Comparison of ENCODE assay signal across 23 mouse cellular contexts in genomic region chr12:117850472-117850871, GRCm38 (mm10). TPM values are rescaled to one million over a fixed set of nuclear protein-coding genes. Genes with fewer than 3 reads are reported as not detected.
A peak's percentile ranks its signal among the peaks of the same experiment; 100 is the strongest.
DNase-seq lines count a peak whose midpoint lies in the region; ATAC-seq and TF ChIP-seq lines count a peak whose summit lies in the region.
"Had no signal": no experiment of that assay in that cellular context is flagged by ENCODE, and none has a peak within 500 bp of the region (broad histone marks: within the 10 kb centered on the region; RNA-seq: fewer than 3 reads in every experiment).

No protein-coding gene starts in this region.

- no peak for ATAC-seq in embryonic facial prominence, embryonic 14.5 days (ENCODE audit: low read depth)
- 0 out of 2 replicates have a peak, but pooled peaks have one; percentile 41 for ATAC-seq in heart, embryonic 16.5 days (replicated peaks; ENCODE audit: extremely low read depth, insufficient read depth, low FRiP score)
- 0 out of 2 replicates have a peak, but pooled peaks have one; percentile 17 for ATAC-seq in neural tube, embryonic 11.5 days (ENCODE audit: insufficient read depth, low FRiP score, low TSS enrichment)
- ATAC-seq: CD4-positive, CD25-positive, alpha-beta regulatory T cell, adult 4 months; forebrain, postnatal 0 days; hindbrain, embryonic 16.5 days; intestine, postnatal 0 days had no signal

- no peak for TF ChIP-seq POLR2A in brain, embryonic 14.5 days (IDR thresholded peaks at IDR 0.05; ENCODE audit: borderline replicate concordance, extremely low read depth, insufficient read depth, insufficient read length, poor library complexity, severe bottlenecking)

- intact Hi-C loops in heart, postnatal 36 days (cut with DNase I), result loop anchor here (5.0 kb wide), 1 partner anchor 448 kb away; no protein-coding TSS in a partner anchor

- 66% methylated on average over 10 of the region's 10 CpGs for WGBS in embryonic facial prominence, embryonic 14.5 days
- WGBS in embryonic facial prominence, embryonic 10.5 days, result 60% methylated on average over 10 of the region's 10 CpGs
- WGBS in heart, embryonic 16.5 days, result 39% methylated on average over 10 of the region's 10 CpGs
- 20% methylated on average over 10 of the region's 10 CpGs for WGBS in neural tube, embryonic 11.5 days

- peak; percentile 21 for DNase-seq in embryonic facial prominence, embryonic 14.5 days (ENCODE audit: low spot score)
- no peak for DNase-seq in embryonic facial prominence, embryonic 10.5 days (ENCODE audit: low spot score)
- DNase-seq in heart, postnatal 36 days, result no peak
- DNase-seq in brain, embryonic 14.5 days (ENCODE audit: low read depth), result peak; percentile 12
- DNase-seq in neural tube, embryonic 11.5 days (ENCODE audit: low spot score), result peak; percentile 30
- DNase-seq in right cerebral cortex, adult 18-20 months, result no peak
- no peak for DNase-seq in natural killer cell, adult 2 months (ENCODE audit: low spot score in 2 of 2)
- DNase-seq: adrenal gland, adult 8-10 months; cerebellum, adult 11 months; cerebellum, postnatal 25 days; forebrain, postnatal 0 days; gastrocnemius, adult 2 months; kidney, postnatal 14 days; lung, postnatal 14 days; spleen, adult 18-20 months; thymus, adult 2 months had no signal

- no peak overlapping the region for H3K4me2 ChIP-seq in embryonic facial prominence, embryonic 14.5 days (ENCODE audit: low read depth, low read length)
- H3K4me2 ChIP-seq in heart, embryonic 16.5 days (ENCODE audit: low read depth, low read length), result peak overlapping the region; percentile 27; the same call in 1 of the 2 replicates
- H3K4me2 ChIP-seq in neural tube, embryonic 11.5 days (ENCODE audit: low read depth), result no peak overlapping the region
- H3K4me2 ChIP-seq: embryonic facial prominence, embryonic 13.5 days; liver, embryonic 15.5 days had no signal

- no peaks in the 10 kb centered on the region for H3K27me3 ChIP-seq in embryonic facial prominence, embryonic 14.5 days (replicated peaks; ENCODE audit: control insufficient read depth, insufficient read depth, low read length)
- no peaks in the 10 kb centered on the region for H3K27me3 ChIP-seq in embryonic facial prominence, embryonic 10.5 days (replicated peaks; ENCODE audit: low read depth, poor library complexity, severe bottlenecking)
- no peaks in the 10 kb centered on the region for H3K27me3 ChIP-seq in heart, embryonic 16.5 days (ENCODE audit: control insufficient read depth, insufficient read depth, low read length)
- no peaks in the 10 kb centered on the region for H3K27me3 ChIP-seq in neural tube, embryonic 11.5 days (ENCODE audit: control insufficient read depth, insufficient read depth, low read length)
- H3K27me3 ChIP-seq: embryonic facial prominence, embryonic 13.5 days; liver, embryonic 15.5 days; megakaryocyte, embryonic 14.5 days had no signal

- no peak overlapping the region for H3K4me3 ChIP-seq in embryonic facial prominence, embryonic 14.5 days (ENCODE audit: low read depth, low read length)
- H3K4me3 ChIP-seq in embryonic facial prominence, embryonic 10.5 days, result no peak overlapping the region
- H3K4me3 ChIP-seq in heart, embryonic 16.5 days (ENCODE audit: low read length), result no peak overlapping the region
- no peak overlapping the region for H3K4me3 ChIP-seq in neural tube, embryonic 11.5 days (ENCODE audit: low read depth, low read length)
- H3K4me3 ChIP-seq: embryonic facial prominence, embryonic 13.5 days; gastrocnemius, adult 2 months; liver, embryonic 15.5 days; megakaryocyte, embryonic 14.5 days had no signal

- H3K36me3 ChIP-seq in embryonic facial prominence, embryonic 14.5 days (ENCODE audit: control insufficient read depth, insufficient read depth, low read length), result no peaks in the 10 kb centered on the region
- H3K36me3 ChIP-seq in embryonic facial prominence, embryonic 10.5 days (replicated peaks), result peaks cover 10% of the 10 kb centered on the region; the same call in 1 of the 2 replicates
- H3K36me3 ChIP-seq in heart, embryonic 16.5 days (ENCODE audit: control insufficient read depth, insufficient read depth), result no peaks in the 10 kb centered on the region
- no peaks in the 10 kb centered on the region for H3K36me3 ChIP-seq in neural tube, embryonic 11.5 days (ENCODE audit: control insufficient read depth, insufficient read depth, low read length)
- H3K36me3 ChIP-seq: embryonic facial prominence, embryonic 13.5 days; liver, embryonic 15.5 days had no signal

- no peak overlapping the region for H3K27ac ChIP-seq in embryonic facial prominence, embryonic 14.5 days (replicated peaks; ENCODE audit: low read depth, low read length)
- H3K27ac ChIP-seq in embryonic facial prominence, embryonic 10.5 days (replicated peaks), result no peak overlapping the region
- peak overlapping the region; percentile 46 for H3K27ac ChIP-seq in heart, embryonic 16.5 days (ENCODE audit: low read length)
- H3K27ac ChIP-seq in neural tube, embryonic 11.5 days (ENCODE audit: low read depth, low read length), result no peak overlapping the region
- H3K27ac ChIP-seq: embryonic facial prominence, embryonic 13.5 days; gastrocnemius, adult 2 months; liver, embryonic 15.5 days had no signal

- H3K9ac ChIP-seq in embryonic facial prominence, embryonic 14.5 days (ENCODE audit: low read depth, low read length), result no peak overlapping the region
- H3K9ac ChIP-seq in heart, embryonic 16.5 days (ENCODE audit: low read length), result no peak overlapping the region
- no peak overlapping the region for H3K9ac ChIP-seq in neural tube, embryonic 11.5 days (ENCODE audit: low read length)
- H3K9ac ChIP-seq: embryonic facial prominence, embryonic 13.5 days; forebrain, postnatal 0 days; liver, embryonic 15.5 days had no signal

- no peak for TF ChIP-seq CTCF in brain, embryonic 14.5 days (IDR thresholded peaks at IDR 0.05; ENCODE audit: borderline replicate concordance, extremely low read depth, insufficient read depth, insufficient read length)

- H3K9me3 ChIP-seq in embryonic facial prominence, embryonic 14.5 days (ENCODE audit: control insufficient read depth, low read length), result no peaks in the 10 kb centered on the region
- H3K9me3 ChIP-seq in embryonic facial prominence, embryonic 10.5 days, result no peaks in the 10 kb centered on the region
- H3K9me3 ChIP-seq in heart, embryonic 16.5 days (replicated peaks; ENCODE audit: control insufficient read depth, low read length), result no peaks in the 10 kb centered on the region
- H3K9me3 ChIP-seq in neural tube, embryonic 11.5 days (ENCODE audit: control insufficient read depth, low read length), result no peaks in the 10 kb centered on the region
- H3K9me3 ChIP-seq: embryonic facial prominence, embryonic 13.5 days; liver, embryonic 15.5 days; megakaryocyte, embryonic 14.5 days had no signal

- no peaks in the 10 kb centered on the region for H3K4me1 ChIP-seq in embryonic facial prominence, embryonic 14.5 days (ENCODE audit: control insufficient read depth, insufficient read depth, low read length)
- H3K4me1 ChIP-seq in embryonic facial prominence, embryonic 10.5 days, result peaks cover 10% of the 10 kb centered on the region
- peaks cover 12% of the 10 kb centered on the region for H3K4me1 ChIP-seq in heart, embryonic 16.5 days (ENCODE audit: control insufficient read depth, insufficient read depth, low read length)
- H3K4me1 ChIP-seq in neural tube, embryonic 11.5 days (ENCODE audit: control insufficient read depth, insufficient read depth, low read length), result peaks cover 5% of the 10 kb centered on the region

RNA-seq across cellular contexts. Expression of gene Cdca7l, which starts 46.4 kb away (rescaled TPM):
- polyA plus RNA-seq in embryonic facial prominence, embryonic 14.5 days (2014; fragmentation: Nextera tagmentation; extraction: Ambion mirVana), result 27.8 and 35.2 TPM in 2 replicates
- polyA plus RNA-seq in embryonic facial prominence, embryonic 10.5 days (2016; fragmentation: Nextera tagmentation; extraction: Ambion mirVana), result 52.1 and 55.4 TPM in 2 replicates
- polyA plus RNA-seq in heart, embryonic 16.5 days (2015; fragmentation: Nextera tagmentation; extraction: Ambion mirVana), result 14.9 and 17.4 TPM in 2 replicates
- total RNA-seq in heart, postnatal 36 days (2021), result under 1 TPM; 0.17 to 0.30 TPM
- 5.6 and 6.9 TPM in 2 replicates for polyA plus RNA-seq in brain, embryonic 14.5 days (2012; rRNA removed)
- polyA plus RNA-seq in neural tube, embryonic 11.5 days (2014; fragmentation: Nextera tagmentation; extraction: Ambion mirVana), result 21.4 and 22.4 TPM in 2 replicates
- total RNA-seq: gastrocnemius, adult 2 months had no signal

Comparison
In these comparisons a context has a peak if more than half of its experiments do, and no peak if none do; other contexts are left out.
1. DNase-seq: peak in embryonic facial prominence, embryonic 14.5 days (single experiment), brain, embryonic 14.5 days (single experiment) and neural tube, embryonic 11.5 days (single experiment); none in embryonic facial prominence, embryonic 10.5 days (single experiment), heart, postnatal 36 days (0 of 2), right cerebral cortex, adult 18-20 months (single experiment) and natural killer cell, adult 2 months (0 of 2).